Mouse (Mus musculus) liver, adult 2 months (tissue): ENCODE data around the gene Cct5.

ENCODE experiments used
- CTCF ChIP-seq: fragments of 200-500 bp; IDR thresholded peaks from 2 replicates; pipeline ENCODE4 v1.5.1; 2011; ENCODE audit warnings: low read depth, low read length, control low read depth
- POLR2A ChIP-seq: fragments of 200-500 bp; IDR thresholded peaks from 2 replicates; pipeline ENCODE4 v1.6.1; 2011; ENCODE audit warnings: low read length, control low read depth; ENCODE audit not compliant: insufficient read depth; ENCODE audit errors: extremely low read depth

DNA sequence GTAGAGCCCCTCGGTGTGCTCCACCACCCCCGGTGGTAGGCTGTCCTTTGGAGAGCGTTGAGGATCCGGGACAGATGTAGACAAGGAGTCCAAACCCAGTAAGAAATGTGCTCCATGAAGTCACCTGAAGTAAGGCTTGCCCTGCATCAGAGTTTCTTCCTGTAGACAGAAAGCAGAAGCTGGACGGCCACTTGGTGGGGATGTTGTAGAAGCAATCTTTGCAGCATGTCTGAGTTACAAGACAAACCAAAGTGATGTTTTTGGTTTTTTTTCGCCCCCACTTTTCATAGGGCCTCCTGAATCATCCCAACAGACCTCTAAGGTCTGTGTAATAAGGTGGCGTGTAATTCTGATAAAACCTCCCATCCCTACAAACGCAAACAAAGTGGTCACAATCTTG, 17.9 kb upstream of the Cct5 start:
- no peak for TF ChIP-seq CTCF
- no peak for TF ChIP-seq POLR2A
